Mouse (Mus musculus) stomach, embryonic 16.5 days (tissue): Measurements from ENCODE around the gene Kcnmb2. TPM values are rescaled to one million over a fixed set of nuclear protein-coding genes. Genes with fewer than 3 reads are reported as not detected.

Experiments used
- ATAC-seq: fragments of 200-750 bp; cut with Nextera tagmentation; 2 replicates; pipeline ENCODE4 v1.8.0; 2017; ENCODE audit warnings: moderate number of reproducible peaks, moderate TSS enrichment; ENCODE audit not compliant: insufficient read depth, low FRiP score
- H3K27ac ChIP-seq: fragments of 300-500 bp; sonication (generic); 2 replicates; pipeline ENCODE4 v1.5.1; 2014; ENCODE audit warnings: low read length
- H3K27me3 ChIP-seq: fragments of 300-500 bp; sonication (generic); 2 replicates; pipeline ENCODE4 v1.6.1; 2014; ENCODE audit warnings: low read length, control low read depth, mixed read lengths; ENCODE audit not compliant: control insufficient read depth, insufficient read depth
- H3K36me3 ChIP-seq: fragments of 300-500 bp; sonication (generic); 2 replicates; pipeline ENCODE4 v1.6.1; 2014; ENCODE audit warnings: low read length; ENCODE audit not compliant: control insufficient read depth, insufficient read depth
- H3K4me1 ChIP-seq: fragments of 300-500 bp; sonication (generic); 2 replicates; pipeline ENCODE4 v1.6.1; 2014; ENCODE audit warnings: low read length, control low read depth, mixed read lengths; ENCODE audit not compliant: control insufficient read depth, insufficient read depth
- H3K4me2 ChIP-seq: fragments of 300-500 bp; sonication (generic); 2 replicates; pipeline ENCODE4 v1.6.1; 2014; ENCODE audit warnings: low read depth, low read length, mixed read lengths
- H3K4me3 ChIP-seq: fragments of 300-500 bp; sonication (generic); replicated peaks from 2 replicates; pipeline ENCODE4 v1.5.1; 2014; ENCODE audit warnings: mild to moderate bottlenecking, low read length
- H3K9ac ChIP-seq: fragments of 300-500 bp; sonication (generic); 2 replicates; pipeline ENCODE4 v1.6.1; 2014; ENCODE audit warnings: low read length
- H3K9me3 ChIP-seq: fragments of 300-500 bp; sonication (generic); replicated peaks from 2 replicates; pipeline ENCODE4 v1.6.1; 2016; ENCODE audit warnings: low read length, control low read depth; ENCODE audit not compliant: control insufficient read depth
- WGBS: fragments of 180-500 bp; shearing (Covaris S2); extraction: QIAGEN DNeasy Blood & Tissue Kit; methylation state at CpG from one replicate; pipeline ENCODE4 v1.1.7; 2014; 5-methylcytosine and 5-hydroxymethylcytosine counted together
- polyA plus RNA-seq: library from polyadenylated mRNA; unstranded; fragments of >200 nt; fragmentation: Nextera tagmentation; extraction: Ambion mirVana; gene quantifications from 2 replicates; pipeline ENCODE4 v1.2.1, GENCODE M21; 2015

Gene Kcnmb2
- polyA plus RNA-seq, 1 experiment from 2014 or later = 1.8 TPM

DNA sequence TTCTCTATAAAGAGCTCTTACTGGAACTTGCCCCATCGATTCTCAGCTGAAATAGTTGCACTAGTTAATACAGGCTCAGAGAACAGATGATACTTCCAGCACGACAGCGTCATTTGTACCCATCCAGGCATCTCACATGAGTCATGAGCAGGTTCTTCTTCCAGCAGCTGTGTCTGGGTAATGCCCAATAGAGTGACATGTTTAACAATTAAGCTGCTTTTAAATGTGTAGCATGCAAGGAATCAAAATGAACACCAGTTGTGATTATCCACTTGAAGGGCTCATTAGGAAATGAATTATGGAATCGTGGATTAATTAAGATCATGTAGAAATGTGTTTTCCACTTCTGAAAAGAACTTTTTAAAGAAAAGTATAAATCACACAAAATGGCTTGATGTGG is 245.4 kb downstream of the Kcnmb2 start:
- H3K36me3 ChIP-seq = no peaks in the 10 kb centered on the region
- H3K27me3 ChIP-seq = no peaks in the 10 kb centered on the region
- H3K27ac ChIP-seq = no peak overlapping the region
- H3K9ac ChIP-seq = no peak overlapping the region
- H3K4me3 ChIP-seq = no peak overlapping the region
- H3K4me1 ChIP-seq = no peaks in the 10 kb centered on the region
- H3K9me3 ChIP-seq = no peaks in the 10 kb centered on the region
- 89% methylated on average over 4 of the region's 4 CpGs for WGBS
- no peak overlapping the region for H3K4me2 ChIP-seq
- no peak for ATAC-seq

- H3K27ac ChIP-seq = no peak overlapping the region
- no peak overlapping the region for H3K9ac ChIP-seq
- no peaks in the 10 kb centered on the region for H3K4me1 ChIP-seq
- H3K9me3 ChIP-seq = no peaks in the 10 kb centered on the region
- H3K27me3 ChIP-seq = no peaks in the 10 kb centered on the region
- no peak overlapping the region for H3K4me3 ChIP-seq
- no peak for ATAC-seq
- no peak overlapping the region for H3K4me2 ChIP-seq
- H3K36me3 ChIP-seq = no peaks in the 10 kb centered on the region
- 74% methylated on average over 14 of the region's 14 CpGs for WGBS
Observed at GRCm38 (mm10) chr3:32149851-32150570, 247.7 kb downstream of the Kcnmb2 start.

- Histone ChIP-seq H3K4me2 (no peak overlapping the region), H3K4me3 (no peak overlapping the region), H3K27ac (no peak overlapping the region), H3K36me3 (no peaks in the 10 kb centered on the region), H3K9ac (no peak overlapping the region), H3K27me3 (no peaks in the 10 kb centered on the region), H3K9me3 (no peaks in the 10 kb centered on the region), H3K4me1 (no peaks in the 10 kb centered on the region)
- no peak for ATAC-seq
- 72% methylated on average over 6 of the region's 6 CpGs for WGBS
Observed at GRCm38 (mm10) chr3:32180519-32180918, 278.2 kb downstream of the Kcnmb2 start.

- no peak for ATAC-seq
- H3K27me3 ChIP-seq = no peaks in the 10 kb centered on the region
- H3K4me3 ChIP-seq = no peak overlapping the region
- WGBS = 54% methylated on average over 2 of the region's 2 CpGs
- no peaks in the 10 kb centered on the region for H3K4me1 ChIP-seq
- H3K4me2 ChIP-seq = no peak overlapping the region
- H3K27ac ChIP-seq = no peak overlapping the region
- no peaks in the 10 kb centered on the region for H3K9me3 ChIP-seq
- H3K9ac ChIP-seq = no peak overlapping the region
- H3K36me3 ChIP-seq = no peaks in the 10 kb centered on the region
Observed at GRCm38 (mm10) chr3:32185855-32186522, 283.7 kb downstream of the Kcnmb2 start.

DNA sequence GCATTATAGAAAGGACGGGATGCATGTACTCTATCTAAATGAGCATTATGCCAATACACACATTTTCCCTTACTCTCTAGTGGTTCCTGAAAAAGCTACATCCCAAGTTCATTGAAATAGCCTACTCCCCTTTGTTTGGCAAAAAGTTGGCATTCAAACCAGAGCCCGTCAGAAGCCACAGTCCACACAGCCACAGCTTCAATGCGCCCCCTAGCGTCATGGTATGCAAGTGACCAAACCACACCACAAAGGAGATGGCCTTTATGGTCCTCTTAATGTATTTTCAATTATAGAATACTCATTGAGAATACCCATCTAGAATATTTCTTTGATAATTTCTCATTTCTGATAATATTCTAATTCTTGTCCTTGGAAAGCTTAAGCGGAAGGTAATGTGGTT is 286.2 kb downstream of the Kcnmb2 start:
- no peak overlapping the region for H3K27ac ChIP-seq
- 35% methylated on average over 5 of the region's 5 CpGs for WGBS
- no peaks in the 10 kb centered on the region for H3K4me1 ChIP-seq
- H3K27me3 ChIP-seq = no peaks in the 10 kb centered on the region
- H3K4me2 ChIP-seq = no peak overlapping the region
- H3K9me3 ChIP-seq = no peaks in the 10 kb centered on the region
- ATAC-seq = no peak
- no peak overlapping the region for H3K9ac ChIP-seq
- no peak overlapping the region for H3K4me3 ChIP-seq
- H3K36me3 ChIP-seq = no peaks in the 10 kb centered on the region

DNA sequence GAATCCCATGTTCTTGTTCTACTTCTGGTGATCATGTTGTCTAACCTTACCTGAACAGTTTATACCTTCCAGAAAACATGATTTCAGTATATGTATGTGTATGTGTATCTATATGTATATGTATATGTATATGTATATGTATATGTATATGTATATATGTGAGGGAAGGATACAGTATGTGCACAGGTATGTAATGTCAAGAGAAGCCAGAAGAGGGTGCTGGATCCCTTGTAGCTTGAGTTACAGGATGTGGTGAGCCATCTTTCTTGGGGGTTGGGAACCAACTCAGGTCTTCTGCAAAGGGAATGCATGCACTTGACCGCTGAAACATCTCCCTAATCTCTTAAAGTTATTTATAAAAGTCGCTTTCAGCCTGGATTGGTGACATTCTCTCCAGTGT is 286.6 kb downstream of the Kcnmb2 start:
- no peak for ATAC-seq
- Histone ChIP-seq H3K4me2 (no peak overlapping the region), H3K27me3 (no peaks in the 10 kb centered on the region), H3K9ac (no peak overlapping the region), H3K27ac (no peak overlapping the region), H3K36me3 (no peaks in the 10 kb centered on the region), H3K4me1 (no peaks in the 10 kb centered on the region), H3K9me3 (no peaks in the 10 kb centered on the region), H3K4me3 (no peak overlapping the region)
- WGBS = 87% methylated on average over 2 of the region's 2 CpGs

- ATAC-seq = no peak
- H3K36me3 ChIP-seq = no peaks in the 10 kb centered on the region
- no peaks in the 10 kb centered on the region for H3K4me1 ChIP-seq
- no peak overlapping the region for H3K9ac ChIP-seq
- no peaks in the 10 kb centered on the region for H3K9me3 ChIP-seq
- H3K27me3 ChIP-seq = no peaks in the 10 kb centered on the region
- H3K27ac ChIP-seq = no peak overlapping the region
- 38% methylated on average over 5 of the region's 5 CpGs for WGBS
- no peak overlapping the region for H3K4me2 ChIP-seq
- no peak overlapping the region for H3K4me3 ChIP-seq
Observed at GRCm38 (mm10) chr3:32189956-32190355, 287.6 kb downstream of the Kcnmb2 start.

DNA sequence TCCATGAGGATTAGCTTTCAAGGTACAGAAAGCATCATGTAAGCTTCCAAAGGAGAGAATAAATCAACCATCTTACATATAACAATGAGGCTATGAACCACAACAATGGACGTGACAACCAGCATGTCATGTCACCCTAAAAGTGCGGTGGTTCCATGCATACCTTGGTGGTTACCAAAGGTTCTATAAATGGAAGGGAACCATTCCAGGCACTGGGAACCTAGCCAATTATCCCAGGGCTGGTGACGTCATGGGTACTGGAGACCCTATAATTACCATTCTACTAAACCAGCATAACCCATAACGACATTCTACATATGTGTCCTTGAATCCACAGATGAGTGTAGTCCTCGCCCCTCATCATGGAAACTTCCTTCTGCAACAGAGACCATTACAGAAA is 291.7 kb downstream of the Kcnmb2 start:
- Histone ChIP-seq H3K4me1 (no peaks in the 10 kb centered on the region), H3K9ac (no peak overlapping the region), H3K4me2 (no peak overlapping the region), H3K9me3 (no peaks in the 10 kb centered on the region), H3K27me3 (no peaks in the 10 kb centered on the region), H3K27ac (no peak overlapping the region), H3K4me3 (no peak overlapping the region), H3K36me3 (no peaks in the 10 kb centered on the region)
- 87% methylated on average over 5 of the region's 5 CpGs for WGBS
- no peak for ATAC-seq

- H3K4me3 ChIP-seq = no peak overlapping the region
- H3K9me3 ChIP-seq = no peaks in the 10 kb centered on the region
- no peak overlapping the region for H3K27ac ChIP-seq
- WGBS = 77% methylated on average over 2 of the region's 2 CpGs
- H3K27me3 ChIP-seq = no peaks in the 10 kb centered on the region
- H3K4me2 ChIP-seq = no peak overlapping the region
- no peak for ATAC-seq
- no peaks in the 10 kb centered on the region for H3K36me3 ChIP-seq
- H3K4me1 ChIP-seq = no peaks in the 10 kb centered on the region
- H3K9ac ChIP-seq = no peak overlapping the region
Observed at GRCm38 (mm10) chr3:32226755-32227154, 324.4 kb downstream of the Kcnmb2 start.
